Mouse (Mus musculus) CH12.LX (cell line): ENCODE results near the gene Mettl16. TPM values are rescaled to one million over a fixed set of nuclear protein-coding genes. Genes with fewer than 3 reads are reported as not detected.

Experiments
- DNase-seq: peaks from one replicate; pipeline ENCODE4 v3.0.0-alpha.2; 2013; ENCODE audit errors: extremely low read depth
- H3K27ac ChIP-seq: 2 replicates; pipeline ENCODE4 v1.5.1; 2012; ENCODE audit warnings: low read depth, mild to moderate bottlenecking, control low read depth, moderate library complexity; ENCODE audit not compliant: insufficient read depth
- H3K27me3 ChIP-seq: replicated peaks from 2 replicates; pipeline ENCODE3; 2012; ENCODE audit warnings: inconsistent platforms
- H3K36me3 ChIP-seq, 2 experiments: replicated peaks in 1 of 2; 2 replicates each; pipeline versions ENCODE3 to v1.6.1; 2012; ENCODE audit warnings: inconsistent platforms in 1 of 2, low read length in 1 of 2, mild to moderate bottlenecking in 1 of 2, mixed read lengths in 1 of 2, moderate library complexity in 1 of 2; ENCODE audit not compliant: control insufficient read depth in 1 of 2, insufficient read depth in 1 of 2
- H3K4me1 ChIP-seq, 2 experiments: 2 replicates each; pipeline ENCODE4 v1.6.1; 2012; ENCODE audit warnings: inconsistent platforms in 1 of 2, moderate library complexity in 1 of 2; ENCODE audit not compliant: insufficient read depth in 2 of 2, control insufficient read depth in 1 of 2
- H3K4me2 ChIP-seq: 2 replicates; pipeline ENCODE4 v1.6.1; 2012; ENCODE audit warnings: low read depth, mild to moderate bottlenecking, control low read depth; ENCODE audit not compliant: poor library complexity, insufficient read depth, severe bottlenecking
- H3K4me3 ChIP-seq, 3 experiments: fragments of 150-350 bp in 1 of 3; sonication (generic) in 1 of 3; replicated peaks in 1 of 3; 2 replicates each; pipeline versions ENCODE3 to v1.5.1; 2011 to 2012; ENCODE audit warnings: low read depth in 2 of 3, low read length in 2 of 3, mild to moderate bottlenecking in 2 of 3, moderate library complexity in 2 of 3, control low read depth in 1 of 3, improper control_type of control experiment in 1 of 3, inconsistent platforms in 1 of 3, mixed read lengths in 1 of 3; ENCODE audit not compliant: poor library complexity in 1 of 3
- H3K79me2 ChIP-seq: replicated peaks from 2 replicates; pipeline ENCODE4 v1.6.1; 2012; ENCODE audit warnings: mild to moderate bottlenecking, moderate library complexity; ENCODE audit not compliant: control insufficient read depth, poor library complexity, insufficient read depth, severe bottlenecking; ENCODE audit errors: extremely low read depth
- H3K9ac ChIP-seq: 2 replicates; pipeline ENCODE4 v1.6.1; 2012; ENCODE audit warnings: low read depth, mild to moderate bottlenecking, control low read depth, moderate library complexity; ENCODE audit not compliant: insufficient read depth
- H3K9me3 ChIP-seq: replicated peaks from 2 replicates; pipeline ENCODE3; 2012; ENCODE audit warnings: low read length, inconsistent platforms, mixed read lengths
- BHLHE40 ChIP-seq: IDR thresholded peaks from 2 replicates; pipeline ENCODE4 v1.6.1; 2011; ENCODE audit warnings: mild to moderate bottlenecking, low read depth, low read length, improper control_type of control experiment
- CHD1 ChIP-seq: IDR thresholded peaks from 2 replicates; pipeline ENCODE4 v1.6.1; 2012; ENCODE audit warnings: low read depth, low read length, improper control_type of control experiment, inconsistent platforms
- CTCF ChIP-seq, 2 experiments: IDR thresholded peaks in 1 of 2; conservative IDR thresholded peaks in 1 of 2; 2 replicates each; pipeline ENCODE4 v1.5.1; 2011 to 2012; ENCODE audit warnings: low read depth in 2 of 2, low read length in 2 of 2, improper control_type of control experiment in 1 of 2, inconsistent platforms in 1 of 2, mild to moderate bottlenecking in 1 of 2, moderate library complexity in 1 of 2
- E2F4 ChIP-seq: IDR thresholded peaks from 2 replicates; pipeline ENCODE4 v1.6.1; 2011; ENCODE audit warnings: low read depth, low read length, improper control_type of control experiment; ENCODE audit not compliant: insufficient replicate concordance
- ELF1 ChIP-seq: IDR thresholded peaks from 2 replicates; pipeline ENCODE4 v1.6.1; 2014; ENCODE audit warnings: low read depth, mild to moderate bottlenecking, inconsistent platforms, low read length, improper control_type of control experiment
- EP300 ChIP-seq: IDR thresholded peaks from 2 replicates; pipeline ENCODE4 v1.6.1; 2011; ENCODE audit warnings: low read length, improper control_type of control experiment
- GABPA ChIP-seq: IDR thresholded peaks from 2 replicates; pipeline ENCODE4 v1.6.1; 2012; ENCODE audit warnings: low read depth, low read length, improper control_type of control experiment, inconsistent platforms; ENCODE audit not compliant: insufficient replicate concordance
- HCFC1 ChIP-seq: IDR thresholded peaks from 2 replicates; pipeline ENCODE4 v1.6.1; 2012; ENCODE audit warnings: low read depth, mild to moderate bottlenecking, inconsistent platforms, low read length, improper control_type of control experiment
- IRF4 ChIP-seq: IDR thresholded peaks from 2 replicates; pipeline ENCODE4 v1.6.1; 2014; ENCODE audit warnings: low read depth, mild to moderate bottlenecking, inconsistent platforms, low read length, improper control_type of control experiment
- JUN ChIP-seq: IDR thresholded peaks from 2 replicates; pipeline ENCODE4 v1.6.1; 2011; ENCODE audit warnings: low read depth, mild to moderate bottlenecking, low read length, improper control_type of control experiment, moderate library complexity; ENCODE audit not compliant: insufficient read depth
- JUND ChIP-seq: conservative IDR thresholded peaks from 2 replicates; pipeline ENCODE4 v1.6.1; 2011; ENCODE audit warnings: low read depth, low read length, improper control_type of control experiment
- KAT2A ChIP-seq: IDR thresholded peaks from 2 replicates; pipeline ENCODE4 v1.6.1; 2012; ENCODE audit warnings: low read length, improper control_type of control experiment, inconsistent platforms; ENCODE audit not compliant: insufficient replicate concordance
- MAX ChIP-seq: IDR thresholded peaks from 2 replicates; pipeline ENCODE4 v1.6.1; 2011; ENCODE audit warnings: low read length, improper control_type of control experiment
- MAZ ChIP-seq: IDR thresholded peaks from 2 replicates; pipeline ENCODE4 v1.6.1; 2012; ENCODE audit warnings: low read depth, mild to moderate bottlenecking, inconsistent platforms, low read length, improper control_type of control experiment, moderate library complexity
- MXI1 ChIP-seq: IDR thresholded peaks from 2 replicates; pipeline ENCODE4 v1.6.1; 2011; ENCODE audit warnings: mild to moderate bottlenecking, low read depth, low read length, improper control_type of control experiment
- MYC ChIP-seq: IDR thresholded peaks from 2 replicates; pipeline ENCODE4 v1.6.1; 2011; ENCODE audit warnings: low read depth, mild to moderate bottlenecking, improper control_type of control experiment, low read length
- NELFE ChIP-seq: IDR thresholded peaks from 2 replicates; pipeline ENCODE4 v1.6.1; 2011; ENCODE audit warnings: low read depth, low read length, improper control_type of control experiment
- NRF1 ChIP-seq: IDR thresholded peaks from 2 replicates; pipeline ENCODE4 v1.6.1; 2014; ENCODE audit warnings: low read depth, mild to moderate bottlenecking, inconsistent platforms, low read length, improper control_type of control experiment, moderate library complexity
- PAX5 ChIP-seq: IDR thresholded peaks from 2 replicates; pipeline ENCODE4 v1.6.1; 2012; ENCODE audit warnings: low read length, inconsistent platforms, mixed read lengths
- POLR2A ChIP-seq: IDR thresholded peaks from 2 replicates; pipeline ENCODE4 v1.6.1; 2011; ENCODE audit warnings: low read depth, mild to moderate bottlenecking, improper control_type of control experiment, low read length
- RAD21 ChIP-seq: IDR thresholded peaks from 2 replicates; pipeline ENCODE4 v1.6.1; 2011; ENCODE audit warnings: low read depth, mild to moderate bottlenecking, low read length, improper control_type of control experiment, moderate library complexity
- RCOR1 ChIP-seq: conservative IDR thresholded peaks from 2 replicates; pipeline ENCODE4 v1.6.1; 2012; ENCODE audit warnings: low read depth, mild to moderate bottlenecking, inconsistent platforms, low read length, improper control_type of control experiment
- SIN3A ChIP-seq: IDR thresholded peaks from 2 replicates; pipeline ENCODE4 v1.6.1; 2012; ENCODE audit warnings: low read length, improper control_type of control experiment, inconsistent platforms
- SMC3 ChIP-seq: IDR thresholded peaks from 2 replicates; pipeline ENCODE4 v1.6.1; 2011; ENCODE audit warnings: low read depth, low read length, improper control_type of control experiment
- TBP ChIP-seq: conservative IDR thresholded peaks from 2 replicates; pipeline ENCODE4 v1.6.1; 2011; ENCODE audit warnings: low read depth, low read length, improper control_type of control experiment
- TCF12 ChIP-seq: IDR thresholded peaks from 2 replicates; pipeline ENCODE4 v1.6.1; 2014; ENCODE audit warnings: low read depth, mild to moderate bottlenecking, inconsistent platforms, low read length, improper control_type of control experiment
- UBTF ChIP-seq: IDR thresholded peaks from 2 replicates; pipeline ENCODE4 v1.6.1; 2012; ENCODE audit warnings: low read depth, mild to moderate bottlenecking, inconsistent platforms, low read length, improper control_type of control experiment, moderate library complexity
- USF1 ChIP-seq: IDR thresholded peaks from 2 replicates; pipeline ENCODE4 v1.6.1; 2014; ENCODE audit warnings: low read depth, mild to moderate bottlenecking, inconsistent platforms, low read length, improper control_type of control experiment
- USF2 ChIP-seq: conservative IDR thresholded peaks from 2 replicates; pipeline ENCODE4 v1.6.1; 2011; ENCODE audit warnings: low read depth, low read length, improper control_type of control experiment
- ZC3H11A ChIP-seq: IDR thresholded peaks from 2 replicates; pipeline ENCODE4 v1.6.1; 2012; ENCODE audit warnings: low read depth, mild to moderate bottlenecking, inconsistent platforms, low read length, improper control_type of control experiment
- ZKSCAN1 ChIP-seq: IDR thresholded peaks from 2 replicates; pipeline ENCODE4 v1.6.1; 2012; ENCODE audit warnings: low read depth, inconsistent platforms, low read length, improper control_type of control experiment, borderline replicate concordance
- ZMIZ1 ChIP-seq: IDR thresholded peaks from 2 replicates; pipeline ENCODE4 v1.6.1; 2012; ENCODE audit warnings: low read depth, mild to moderate bottlenecking, inconsistent platforms, low read length, improper control_type of control experiment
- ZNF384 ChIP-seq: IDR thresholded peaks from 2 replicates; pipeline ENCODE4 v1.6.1; 2012; ENCODE audit warnings: low read depth, low read length, improper control_type of control experiment, inconsistent platforms
- dilution Hi-C: fragments of 300-500 bp; cut with MboI; formaldehyde crosslinking; loops from 2 replicates; pipeline ENCODE4 v1.14.3; 2020; ENCODE audit warnings: low sequenced_read_pairs; ENCODE audit not compliant: extremely low pct_unique_long_range_greater_than_20kb, extremely low pct_ligation_motif_present
- in situ Hi-C: fragments of 300-500 bp; cut with MboI; formaldehyde crosslinking; loops from 3 replicates; pipeline ENCODE4 v1.14.3; 2019; ENCODE audit warnings: low sequenced_read_pairs, low pct_ligation_motif_present, low pct_unique_long_range_greater_than_20kb, mixed read lengths
- polyA plus RNA-seq: library from polyadenylated mRNA; unstranded; fragments of >175 nt; gene quantifications from 2 replicates; pipeline ENCODE4 v1.2.1, GENCODE M21; 2012; ENCODE audit warnings: low read depth; ENCODE audit not compliant: insufficient read length
- total RNA-seq, 2 experiments: library from RNA; depleted of rRNA; stranded (reverse); fragments of 300-350 nt in 1 of 2; fragments of >200 nt in 1 of 2; gene quantifications; 2 replicates each; pipeline ENCODE4 v1.2.3; 2012 to 2014

Mettl16 gene
- total and polyA plus RNA-seq, 3 experiments = 79.3 to 119 (median 80.0) TPM

DNA sequence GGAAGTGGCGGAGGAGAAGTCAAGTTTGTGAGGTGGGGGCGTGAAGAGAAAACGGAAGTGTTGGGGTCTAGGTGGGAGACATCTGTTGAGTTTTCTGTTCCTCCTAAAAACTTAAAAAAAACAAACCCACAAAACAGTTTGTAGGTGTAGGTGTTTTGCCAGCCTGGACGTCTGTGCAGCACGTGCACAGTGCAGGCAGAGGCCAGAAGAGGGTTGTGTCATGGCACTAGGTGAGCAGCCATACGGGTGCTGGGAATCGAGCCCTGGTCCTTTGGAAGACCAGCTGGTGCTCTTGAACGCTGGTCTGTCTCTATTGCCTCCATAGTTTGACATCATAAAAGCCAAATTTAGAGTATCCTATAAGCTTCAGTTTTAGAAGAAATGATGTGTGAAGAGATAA lies 604 bp downstream of the Mettl16 start:
- peak overlapping the region; percentile 88 for H3K9ac ChIP-seq
- no peaks in the 10 kb centered on the region for H3K9me3 ChIP-seq
- DNase-seq = peak; percentile 60
- peaks cover 52% of the 10 kb centered on the region for H3K79me2 ChIP-seq
- in situ Hi-C loops (no loop called here), dilution Hi-C loops (no loop called here)
- TF ChIP-seq E2F4 = no peak
- TF ChIP-seq EP300 = no peak
- TF ChIP-seq BHLHE40 = peak; percentile 83
- TF ChIP-seq MAZ = no peak
- no peak for TF ChIP-seq UBTF
- no peak for TF ChIP-seq KAT2A
- TF ChIP-seq HCFC1 = no peak
- no peak for TF ChIP-seq MYC
- TF ChIP-seq SMC3 = no peak
- no peak for TF ChIP-seq JUND
- peak; percentile 66 for TF ChIP-seq SIN3A
- TF ChIP-seq USF1 = no peak
- no peak for TF ChIP-seq NELFE
- no peak for TF ChIP-seq GABPA
- peak; percentile 95; the same call in 1 of the 2 replicates for TF ChIP-seq CHD1
- TF ChIP-seq POLR2A = no peak
- peak; percentile 69; the same call in 1 of the 2 replicates for TF ChIP-seq MXI1
- TF ChIP-seq ZC3H11A = no peak
- no peak for TF ChIP-seq RAD21
- TF ChIP-seq IRF4 = no peak
- 0 out of 2 replicates have a peak, but pooled peaks have one; percentile 2 for TF ChIP-seq USF2
- TF ChIP-seq NRF1 = no peak
- TF ChIP-seq JUN = no peak
- TF ChIP-seq RCOR1 = no peak
- TF ChIP-seq PAX5 = no peak
- no peak for TF ChIP-seq ELF1
- TF ChIP-seq ZMIZ1 = no peak
- no peak for TF ChIP-seq ZNF384
- no peak; the same call in none of the 2 replicates for TF ChIP-seq MAX
- no peak for TF ChIP-seq CTCF (conservative IDR thresholded peaks at IDR 0.05 in 1 of 2, IDR thresholded peaks at IDR 0.05 in 1 of 2; ENCODE audit: low read depth in 2 of 2, low read length in 2 of 2)
- no peak for TF ChIP-seq TBP
- TF ChIP-seq ZKSCAN1 = no peak
- TF ChIP-seq TCF12 = no peak
- no peaks in the 10 kb centered on the region for H3K27me3 ChIP-seq
- H3K4me1 ChIP-seq = peaks cover 4 to 39% of the 10 kb centered on the region in 2 experiments
- H3K4me3 ChIP-seq = peak overlapping the region; percentile 79 to 88 (median 86)
- H3K4me2 ChIP-seq = peak overlapping the region; percentile 42
- peaks cover 23 to 39% of the 10 kb centered on the region in 2 experiments for H3K36me3 ChIP-seq
- H3K27ac ChIP-seq = peak overlapping the region; percentile 81
